Mouse (Mus musculus): ENCODE measurements around the gene Rgs8. TPM values are rescaled to one million over a fixed set of nuclear protein-coding genes. Genes with fewer than 3 reads are reported as not detected.

Rgs8 gene
- polyA plus RNA-seq, 1 experiment from 2014 or later: 17.0 TPM

Other genes with a start within 250 kb of the Rgs8 start
- gene Shcbp1l, start 227.9 kb upstream of the Rgs8 start, polyA plus RNA-seq (2016; fragmentation: Nextera tagmentation; extraction: Ambion mirVana): 0.27 and 0.28 TPM in 2 replicates
- gene Dhx9, start 165.4 kb upstream of the Rgs8 start, polyA plus RNA-seq (2016; fragmentation: Nextera tagmentation; extraction: Ambion mirVana): 36.7 and 50.5 TPM in 2 replicates
- 16.5 and 16.8 TPM in 2 replicates for gene Npl, start 103.0 kb upstream of the Rgs8 start, polyA plus RNA-seq (2016; fragmentation: Nextera tagmentation; extraction: Ambion mirVana)
- gene Rgs16, start 87.3 kb downstream of the Rgs8 start, polyA plus RNA-seq (2016; fragmentation: Nextera tagmentation; extraction: Ambion mirVana): 42.6 TPM in 2 replicates
- 35.6 and 37.8 TPM in 2 replicates for gene Rnasel, start 96.4 kb downstream of the Rgs8 start, polyA plus RNA-seq (2016; fragmentation: Nextera tagmentation; extraction: Ambion mirVana)
- 0.11 TPM in 1 of 2 replicates, not detected in the other for gene Rgsl1, start 191.1 kb downstream of the Rgs8 start, polyA plus RNA-seq (2016; fragmentation: Nextera tagmentation; extraction: Ambion mirVana)
- gene Teddm1b, start 221.3 kb downstream of the Rgs8 start, polyA plus RNA-seq (2016; fragmentation: Nextera tagmentation; extraction: Ambion mirVana): 0.17 and 0.33 TPM in 2 replicates
- gene Teddm1a, start 238.7 kb downstream of the Rgs8 start, polyA plus RNA-seq (2016; fragmentation: Nextera tagmentation; extraction: Ambion mirVana): not detected in 2 replicates
- 124 and 133 TPM in 2 replicates for gene Glul, start 246.9 kb downstream of the Rgs8 start, polyA plus RNA-seq (2016; fragmentation: Nextera tagmentation; extraction: Ambion mirVana)
- 0.54 and 0.66 TPM in 2 replicates for gene Teddm2, start 247.2 kb downstream of the Rgs8 start, polyA plus RNA-seq (2016; fragmentation: Nextera tagmentation; extraction: Ambion mirVana)

Data from neural tube, embryonic 12.5 days (tissue).